Mouse (Mus musculus) embryonic facial prominence, embryonic 11.5 days (tissue): ENCODE data around the gene Vmn2r118. TPM values are rescaled to one million over a fixed set of nuclear protein-coding genes. Genes with fewer than 3 reads are reported as not detected.

Experiments
- ATAC-seq: fragments of 200-750 bp; cut with Nextera tagmentation; replicated peaks from 2 replicates; pipeline ENCODE4 v1.8.0; 2017; ENCODE audit warnings: low read depth; ENCODE audit not compliant: insufficient number of reproducible peaks, low FRiP score, low TSS enrichment
- DNase-seq: peaks from one replicate; pipeline ENCODE4 v3.0.0-alpha.2; 2015; ENCODE audit warnings: low spot score
- H3K27ac ChIP-seq: fragments of 300-500 bp; sonication (generic); replicated peaks from 2 replicates; pipeline ENCODE4 v1.5.1; 2014; ENCODE audit warnings: mild to moderate bottlenecking, low read depth, low read length, control low read depth
- H3K27me3 ChIP-seq: fragments of 300-500 bp; sonication (generic); 2 replicates; pipeline ENCODE4 v1.6.1; 2014; ENCODE audit warnings: mild to moderate bottlenecking, low read length, moderate library complexity, mixed read lengths; ENCODE audit not compliant: control insufficient read depth, insufficient read depth
- H3K36me3 ChIP-seq: fragments of 300-500 bp; sonication (generic); replicated peaks from 2 replicates; pipeline ENCODE4 v1.6.1; 2014; ENCODE audit warnings: low read depth, mild to moderate bottlenecking, low read length, moderate library complexity, mixed read lengths; ENCODE audit not compliant: control insufficient read depth, insufficient read depth
- H3K4me1 ChIP-seq: fragments of 300-500 bp; sonication (generic); 2 replicates; pipeline ENCODE4 v1.6.1; 2014; ENCODE audit warnings: low read length, mixed read lengths; ENCODE audit not compliant: control insufficient read depth, insufficient read depth
- H3K4me2 ChIP-seq: fragments of 300-500 bp; sonication (generic); 2 replicates; pipeline ENCODE4 v1.6.1; 2014; ENCODE audit warnings: low read depth, mild to moderate bottlenecking, control low read depth, low read length, moderate library complexity
- H3K4me3 ChIP-seq: fragments of 300-500 bp; sonication (generic); 2 replicates; pipeline ENCODE4 v1.5.1; 2014; ENCODE audit warnings: low read depth, low read length, control low read depth
- H3K9ac ChIP-seq: fragments of 300-500 bp; sonication (generic); replicated peaks from 2 replicates; pipeline ENCODE4 v1.6.1; 2014; ENCODE audit warnings: mild to moderate bottlenecking, control low read depth, low read length
- H3K9me3 ChIP-seq: fragments of 300-500 bp; sonication (generic); replicated peaks from 2 replicates; pipeline ENCODE4 v1.6.1; 2016; ENCODE audit warnings: mild to moderate bottlenecking, low read length, inconsistent platforms, mixed read lengths; ENCODE audit not compliant: control insufficient read depth
- WGBS: fragments of 180-500 bp; shearing (Covaris S2); extraction: QIAGEN DNeasy Blood & Tissue Kit; methylation state at CpG from one replicate; pipeline ENCODE4 v1.1.7; 2014; 5-methylcytosine and 5-hydroxymethylcytosine counted together
- polyA plus RNA-seq: library from polyadenylated mRNA; unstranded; fragments of >200 nt; fragmentation: Nextera tagmentation; extraction: Ambion mirVana; gene quantifications from 2 replicates; pipeline ENCODE4 v1.2.1, GENCODE M21; 2014

Gene Vmn2r118
- polyA plus RNA-seq: not detected in 2 replicates

GRCm38 (mm10) chr17:55625092-55625491 is at the start of gene Vmn2r118:
Gene Vmn2r118 (minus strand): TSS chr17:55625192.
- 83% methylated on average over 3 of the region's 3 CpGs for WGBS

GRCm38 (mm10) chr17:55661099-55661498 is 36.1 kb upstream of the Vmn2r118 start:
- Histone ChIP-seq H3K9ac (no peak overlapping the region), H3K27me3 (no peaks in the 10 kb centered on the region), H3K4me3 (no peak overlapping the region), H3K9me3 (no peaks in the 10 kb centered on the region), H3K4me2 (no peak overlapping the region), H3K36me3 (no peaks in the 10 kb centered on the region; the same call in 1 of the 2 replicates), H3K4me1 (no peaks in the 10 kb centered on the region), H3K27ac (no peak overlapping the region)
- 84% methylated on average over 2 of the region's 2 CpGs for WGBS
- no peak for DNase-seq
- ATAC-seq: no peak

More at GRCm38 (mm10) chr17:55625092-55625491, at the start of gene Vmn2r118:
- no peak within 1 kb of the TSS for H3K27ac ChIP-seq
- H3K4me2 ChIP-seq: no peak within 1 kb of the TSS
- H3K9me3 ChIP-seq: no peaks in the 10 kb centered on the region
- H3K9ac ChIP-seq: no peak within 1 kb of the TSS
- no peak within 1 kb of the TSS for H3K4me3 ChIP-seq
- DNase-seq (no peak), ATAC-seq (no peak)
- H3K27me3 ChIP-seq: no peaks in the 10 kb centered on the region
- no peaks in the 10 kb centered on the region for H3K36me3 ChIP-seq
- no peaks in the 10 kb centered on the region for H3K4me1 ChIP-seq

- H3K9ac ChIP-seq: no peak overlapping the region
- H3K4me3 ChIP-seq: no peak overlapping the region
- H3K27ac ChIP-seq: no peak overlapping the region
- H3K36me3 ChIP-seq: no peaks in the 10 kb centered on the region
- H3K4me1 ChIP-seq: no peaks in the 10 kb centered on the region
- DNase-seq (no peak), ATAC-seq (no peak)
- H3K27me3 ChIP-seq: no peaks in the 10 kb centered on the region
- no peaks in the 10 kb centered on the region for H3K9me3 ChIP-seq
- WGBS: 80% methylated on average over 1 of the region's 1 CpGs
- H3K4me2 ChIP-seq: no peak overlapping the region
Observed at GRCm38 (mm10) chr17:55590838-55591237, 34.2 kb downstream of the Vmn2r118 start.

DNA sequence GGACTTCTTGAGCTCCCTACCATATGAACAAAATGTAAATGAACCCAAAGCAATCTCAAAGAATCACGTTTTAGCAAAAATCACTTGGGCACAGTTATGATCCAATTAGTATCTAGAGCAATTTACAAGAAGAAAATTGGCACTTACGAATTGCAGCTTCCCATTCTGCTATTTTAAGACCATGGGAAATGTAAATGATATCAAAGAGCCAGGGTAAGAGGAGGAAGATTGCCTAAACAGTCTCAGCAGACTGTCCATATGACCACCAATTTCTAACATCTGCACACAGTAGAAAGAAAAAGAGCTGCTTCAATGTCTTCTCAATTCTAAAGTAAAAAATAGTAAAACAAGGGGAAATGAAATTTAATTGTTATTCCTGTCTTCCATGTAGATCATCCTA is 63.2 kb downstream of the Vmn2r118 start:
- DNase-seq: no peak
- WGBS: 66% methylated on average over 2 of the region's 2 CpGs
- H3K27ac ChIP-seq: no peak overlapping the region
- ATAC-seq: no peak
- H3K4me3 ChIP-seq: no peak overlapping the region
- H3K4me1 ChIP-seq: no peaks in the 10 kb centered on the region
- H3K36me3 ChIP-seq: no peaks in the 10 kb centered on the region
- no peak overlapping the region for H3K9ac ChIP-seq
- no peak overlapping the region for H3K4me2 ChIP-seq
- no peaks in the 10 kb centered on the region for H3K27me3 ChIP-seq
- no peaks in the 10 kb centered on the region for H3K9me3 ChIP-seq

- 86% methylated on average over 1 of the region's 1 CpGs for WGBS
- ATAC-seq: no peak
- H3K9me3 ChIP-seq: no peaks in the 10 kb centered on the region
- H3K27me3 ChIP-seq: no peaks in the 10 kb centered on the region
- H3K36me3 ChIP-seq: no peaks in the 10 kb centered on the region
- no peak for DNase-seq
- no peaks in the 10 kb centered on the region for H3K4me1 ChIP-seq
- no peak overlapping the region for H3K9ac ChIP-seq
- H3K4me2 ChIP-seq: no peak overlapping the region
- H3K4me3 ChIP-seq: no peak overlapping the region
- H3K27ac ChIP-seq: no peak overlapping the region
Observed at GRCm38 (mm10) chr17:55548476-55548875, 76.5 kb downstream of the Vmn2r118 start.

Other genes with a start within 250 kb of the Vmn2r118 start
- 12.9 and 13.0 TPM in 2 replicates for gene St6gal2, start 179.8 kb downstream of the Vmn2r118 start, polyA plus RNA-seq
- gene Pot1b, start 87.4 kb upstream of the Vmn2r118 start, polyA plus RNA-seq: 6.2 and 8.2 TPM in 2 replicates
- 0.13 TPM in 1 of 2 replicates, not detected in the other for gene Adgre4, start 124.8 kb upstream of the Vmn2r118 start, polyA plus RNA-seq